Mouse (Mus musculus): Measurements from ENCODE around the gene Cdc34.

- TF ChIP-seq CTCF (IDR thresholded peaks at IDR 0.05; ENCODE audit: low read depth, low read length) (no peak), POLR2A (IDR thresholded peaks at IDR 0.05; ENCODE audit: insufficient read depth, low read length) (no peak)
Observed at GRCm38 (mm10) chr10:79712029-79712428, 30.0 kb downstream of the Cdc34 start.

Measured in ES-Bruce4 (cell line).